In genomic region chr3:139442170-139442569, GRCm38 (mm10) we compare ENCODE assay signal across 24 mouse cellular contexts.
"Had no signal": no experiment of that assay in that cellular context is flagged by ENCODE, and none has a peak within 500 bp of the region (broad histone marks: within the 10 kb centered on the region; RNA-seq: fewer than 3 reads in every experiment).

No protein-coding gene starts in this region.

- H3K4me1 ChIP-seq: limb, embryonic 10.5 days; limb, embryonic 13.5 days; liver, embryonic 12.5 days; liver, embryonic 15.5 days; lung, embryonic 15.5 days; megakaryocyte, embryonic 14.5 days; midbrain, embryonic 10.5 days; midbrain, embryonic 13.5 days; neural tube, embryonic 13.5 days; stomach, embryonic 15.5 days had no signal

- H3K4me3 ChIP-seq: layer of hippocampus, adult 2 months; limb, embryonic 10.5 days; limb, embryonic 13.5 days; liver, embryonic 12.5 days; liver, embryonic 15.5 days; lung, embryonic 15.5 days; megakaryocyte, embryonic 14.5 days; midbrain, embryonic 10.5 days; midbrain, embryonic 13.5 days; myocyte; neural tube, embryonic 13.5 days; stomach, embryonic 15.5 days had no signal

- H3K4me2 ChIP-seq: limb, embryonic 13.5 days; liver, embryonic 12.5 days; liver, embryonic 15.5 days; lung, embryonic 15.5 days; midbrain, embryonic 13.5 days; neural tube, embryonic 13.5 days; stomach, embryonic 15.5 days had no signal

- H3K36me3 ChIP-seq: limb, embryonic 10.5 days; limb, embryonic 13.5 days; liver, embryonic 12.5 days; liver, embryonic 15.5 days; lung, embryonic 15.5 days; midbrain, embryonic 10.5 days; midbrain, embryonic 13.5 days; neural tube, embryonic 13.5 days; stomach, embryonic 15.5 days had no signal

- DNase-seq: kidney, postnatal 25 days; layer of hippocampus, adult 9-11 months; liver; lung, adult 18-20 months; lung, postnatal 10 days; lung, postnatal 36 days; retina, postnatal 1 day; right cerebral cortex, postnatal 25 days; spleen, adult 18-20 months; thymus, postnatal 25 days had no signal

- H3K27me3 ChIP-seq: limb, embryonic 13.5 days; liver, embryonic 12.5 days; liver, embryonic 15.5 days; lung, embryonic 15.5 days; megakaryocyte, embryonic 14.5 days; midbrain, embryonic 13.5 days; neural tube, embryonic 13.5 days; stomach, embryonic 15.5 days had no signal

- H3K27ac ChIP-seq: kidney, postnatal 0 days; layer of hippocampus, adult 2 months; limb, embryonic 10.5 days; limb, embryonic 13.5 days; liver, embryonic 12.5 days; liver, embryonic 15.5 days; lung, embryonic 15.5 days; midbrain, embryonic 10.5 days; midbrain, embryonic 13.5 days; neural tube, embryonic 13.5 days; stomach, embryonic 15.5 days had no signal

- ATAC-seq: liver, embryonic 12.5 days; midbrain, embryonic 13.5 days; midbrain, embryonic 16.5 days had no signal

- H3K9me3 ChIP-seq: limb, embryonic 10.5 days; limb, embryonic 13.5 days; liver, embryonic 12.5 days; liver, embryonic 15.5 days; lung, embryonic 15.5 days; midbrain, embryonic 10.5 days; midbrain, embryonic 13.5 days; neural tube, embryonic 13.5 days; stomach, embryonic 15.5 days had no signal

- H3K9ac ChIP-seq: limb, embryonic 13.5 days; liver, embryonic 12.5 days; liver, embryonic 15.5 days; lung, embryonic 15.5 days; midbrain, embryonic 13.5 days; neural tube, embryonic 13.5 days; stomach, embryonic 15.5 days had no signal
